Mouse (Mus musculus) urinary bladder, postnatal 25 days (tissue): Measurements from ENCODE around the gene Ms4a15.
A peak's percentile ranks its signal among the peaks of the same experiment; 100 is the strongest.

Experiments
- DNase-seq: peaks from one replicate; pipeline ENCODE4 v3.0.0; 2022; ENCODE audit warnings: low spot score

Ms4a15 gene

GRCm38 (mm10) chr19:10993150-10993549 lies at the start of gene Ms4a15:
TSS of gene Ms4a15 (minus strand) at chr19:10993250.
- DNase-seq, result no peak

GRCm38 (mm10) chr19:11037570-11037969 lies 44.5 kb upstream of the Ms4a15 start:
- no peak for DNase-seq

- no peak for DNase-seq
Measured at GRCm38 (mm10) chr19:11022382-11022781, 29.3 kb upstream of the Ms4a15 start.

- no peak for DNase-seq
Measured at GRCm38 (mm10) chr19:11017891-11018290, 24.8 kb upstream of the Ms4a15 start, which contains the start of gene Ms4a18. TSS of gene Ms4a18 (minus strand) at chr19:11018031.

- DNase-seq, result no peak
Measured at GRCm38 (mm10) chr19:11017251-11017650, 24.2 kb upstream of the Ms4a15 start.

- DNase-seq, result no peak
Measured at GRCm38 (mm10) chr19:11015998-11016397, 22.9 kb upstream of the Ms4a15 start.

GRCm38 (mm10) chr19:11015468-11015867 lies 22.4 kb upstream of the Ms4a15 start:
- no peak for DNase-seq

GRCm38 (mm10) chr19:10991911-10992310 lies 1.1 kb downstream of the Ms4a15 start:
- DNase-seq, result no peak

GRCm38 (mm10) chr19:10990751-10991150 lies 2.3 kb downstream of the Ms4a15 start:
- no peak for DNase-seq

GRCm38 (mm10) chr19:10988563-10988962 lies 4.5 kb downstream of the Ms4a15 start:
- DNase-seq, result no peak

GRCm38 (mm10) chr19:10985889-10986288 lies 7.2 kb downstream of the Ms4a15 start:
- no peak for DNase-seq

- no peak for DNase-seq
Measured at GRCm38 (mm10) chr19:10984551-10984950, 8.5 kb downstream of the Ms4a15 start.

GRCm38 (mm10) chr19:10983146-10983545 lies 9.9 kb downstream of the Ms4a15 start:
- DNase-seq, result peak; percentile 49

- no peak for DNase-seq
Measured at GRCm38 (mm10) chr19:10980210-10980609, 12.8 kb downstream of the Ms4a15 start.

- DNase-seq, result peak; percentile 72
Measured at GRCm38 (mm10) chr19:10979184-10980168, 13.6 kb downstream of the Ms4a15 start.

GRCm38 (mm10) chr19:10976318-10976717 lies 16.7 kb downstream of the Ms4a15 start:
- peak; percentile 53 for DNase-seq

- no peak for DNase-seq
Measured at GRCm38 (mm10) chr19:10975187-10975586, 17.9 kb downstream of the Ms4a15 start.

- no peak for DNase-seq
Measured at GRCm38 (mm10) chr19:10974238-10974865, 18.7 kb downstream of the Ms4a15 start, which contains the start of gene Ms4a10. TSS of gene Ms4a10 (minus strand) at chr19:10974670.

- DNase-seq, result no peak
Measured at GRCm38 (mm10) chr19:10973187-10973586, 19.9 kb downstream of the Ms4a15 start.

- DNase-seq, result no peak
Measured at GRCm38 (mm10) chr19:10972660-10973059, 20.4 kb downstream of the Ms4a15 start.

- DNase-seq, result no peak
Measured at GRCm38 (mm10) chr19:10970457-10970856, 22.6 kb downstream of the Ms4a15 start.

- DNase-seq, result no peak
Measured at GRCm38 (mm10) chr19:10968578-10968977, 24.5 kb downstream of the Ms4a15 start.

GRCm38 (mm10) chr19:10965721-10966120 lies 27.3 kb downstream of the Ms4a15 start:
- DNase-seq, result no peak
